Mouse (Mus musculus) spleen, adult 2 months (tissue): ENCODE results near the gene Tbc1d9b. TPM values are rescaled to one million over a fixed set of nuclear protein-coding genes. Genes with fewer than 3 reads are reported as not detected.

Experiments
- DNase-seq, 2 experiments: peaks; one replicate each; pipeline versions ENCODE4 v3.0.0 to v3.0.0-alpha.2; 2012 to 2021; ENCODE audit warnings: low spot score in 2 of 2, low read depth in 1 of 2
- H3K27ac ChIP-seq: fragments of 200-500 bp; 2 replicates; pipeline ENCODE4 v1.5.1; 2012; ENCODE audit warnings: low read length, inconsistent platforms; ENCODE audit not compliant: insufficient read depth
- H3K27me3 ChIP-seq: fragments of 200-500 bp; 2 replicates; pipeline ENCODE4 v1.6.1; 2012; ENCODE audit warnings: mild to moderate bottlenecking, moderate library complexity, low read length, inconsistent platforms; ENCODE audit not compliant: control insufficient read depth, insufficient read depth
- H3K36me3 ChIP-seq: fragments of 200-500 bp; 2 replicates; pipeline ENCODE4 v1.6.1; 2012; ENCODE audit warnings: mild to moderate bottlenecking, low read length, inconsistent platforms; ENCODE audit not compliant: control insufficient read depth, insufficient read depth
- H3K4me1 ChIP-seq: fragments of 200-500 bp; 2 replicates; pipeline ENCODE4 v1.6.1; 2011; ENCODE audit warnings: inconsistent platforms; ENCODE audit not compliant: control insufficient read depth, insufficient read depth, insufficient read length
- H3K4me3 ChIP-seq: fragments of 200-500 bp; 2 replicates; pipeline ENCODE4 v1.5.1; 2011; ENCODE audit warnings: mild to moderate bottlenecking, inconsistent platforms; ENCODE audit not compliant: insufficient read depth, insufficient read length; ENCODE audit errors: extremely low read depth
- CTCF ChIP-seq: fragments of 200-500 bp; IDR thresholded peaks from 2 replicates; pipeline ENCODE4 v1.5.1; 2011; ENCODE audit warnings: mild to moderate bottlenecking, inconsistent platforms; ENCODE audit not compliant: insufficient read depth, insufficient read length, insufficient replicate concordance; ENCODE audit errors: extremely low read depth
- POLR2A ChIP-seq: fragments of 200-500 bp; IDR thresholded peaks from 2 replicates; pipeline ENCODE4 v1.6.1; 2011; ENCODE audit warnings: low read depth, low read length, inconsistent platforms
- WGBS: fragments of 180-500 bp; shearing (Covaris S2); methylation state at CpG from one replicate; pipeline ENCODE4 v1.1.7; 2018; 5-methylcytosine and 5-hydroxymethylcytosine counted together
- polyA plus RNA-seq: library from polyadenylated mRNA; depleted of rRNA; stranded (reverse); fragments of >200 nt; gene quantifications from 2 replicates; pipeline ENCODE4 v1.2.3, GENCODE M21; 2012

The Tbc1d9b gene
- polyA plus RNA-seq, 1 experiment = 33.5 TPM

DNA sequence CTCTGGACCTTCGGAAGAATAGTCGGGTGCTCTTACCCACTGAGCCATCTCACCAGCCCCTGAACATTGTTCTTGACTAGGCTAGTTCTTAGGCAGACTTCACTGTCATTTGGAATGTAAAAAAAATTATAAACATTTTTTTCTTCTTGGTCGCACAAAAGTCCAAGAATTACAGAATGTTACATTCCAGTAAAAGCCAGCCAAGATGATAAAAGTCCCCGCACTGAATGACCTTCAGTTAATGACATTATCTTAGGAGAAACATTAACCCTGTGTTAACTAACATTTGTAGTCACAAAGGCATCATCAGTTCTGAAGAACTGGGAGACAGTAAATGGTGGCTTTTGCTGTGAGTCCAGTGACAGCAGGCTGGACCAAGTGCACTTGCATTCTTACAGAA lies 59.2 kb downstream of the Tbc1d9b start:
- WGBS = 86% methylated on average over 4 of the region's 4 CpGs
- no peak for DNase-seq
- Histone ChIP-seq H3K4me1 (no peaks in the 10 kb centered on the region), H3K36me3 (no peaks in the 10 kb centered on the region), H3K27ac (no peak overlapping the region), H3K27me3 (no peaks in the 10 kb centered on the region), H3K4me3 (no peak overlapping the region)
- TF ChIP-seq POLR2A = no peak
- TF ChIP-seq CTCF = no peak

DNA sequence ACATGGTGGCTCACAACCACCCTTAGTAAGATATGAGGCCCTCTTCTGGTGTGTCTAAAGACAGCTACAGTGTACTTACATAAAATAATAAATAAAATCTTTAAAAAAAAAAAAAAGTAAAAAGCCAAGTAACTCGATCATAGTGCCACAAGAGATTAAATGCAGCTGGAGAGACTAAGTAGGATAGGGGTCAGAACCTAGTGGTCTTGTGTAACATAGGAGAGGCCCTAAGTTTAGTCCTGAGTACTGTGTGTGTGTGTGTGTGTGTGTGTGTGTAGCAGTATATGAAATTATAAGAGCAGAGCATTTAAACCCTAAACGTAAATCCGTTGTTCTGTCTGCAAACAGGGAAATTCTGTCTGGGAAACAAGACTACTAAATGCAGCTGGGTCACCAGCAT lies 61.1 kb downstream of the Tbc1d9b start:
- DNase-seq = no peak
- Histone ChIP-seq H3K4me1 (no peaks in the 10 kb centered on the region), H3K4me3 (no peak overlapping the region), H3K27ac (no peak overlapping the region), H3K36me3 (no peaks in the 10 kb centered on the region), H3K27me3 (no peaks in the 10 kb centered on the region)
- WGBS = 80% methylated on average over 3 of the region's 3 CpGs
- TF ChIP-seq CTCF (no peak), POLR2A (no peak)

DNA sequence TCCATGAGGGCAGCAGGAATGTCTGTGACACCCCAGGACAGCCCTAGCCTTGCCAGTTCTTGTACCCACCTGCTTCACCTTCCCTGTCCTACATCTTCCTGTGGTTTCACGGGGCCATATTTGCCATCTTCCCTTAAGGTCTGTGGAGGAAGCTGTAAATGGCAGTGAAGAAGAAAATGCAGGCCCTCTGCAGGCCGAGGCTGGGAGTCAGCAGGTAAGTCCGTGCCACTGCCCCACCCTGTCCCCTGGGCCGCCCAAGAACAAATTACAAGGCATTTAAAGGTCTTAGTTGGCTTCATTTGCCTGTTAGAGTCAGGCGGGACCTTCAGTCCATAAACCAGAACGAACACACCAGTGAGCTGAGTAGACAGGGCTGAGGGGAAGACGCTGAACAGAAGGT lies 62.9 kb downstream of the Tbc1d9b start:
- 85% methylated on average over 7 of the region's 7 CpGs for WGBS

DNA sequence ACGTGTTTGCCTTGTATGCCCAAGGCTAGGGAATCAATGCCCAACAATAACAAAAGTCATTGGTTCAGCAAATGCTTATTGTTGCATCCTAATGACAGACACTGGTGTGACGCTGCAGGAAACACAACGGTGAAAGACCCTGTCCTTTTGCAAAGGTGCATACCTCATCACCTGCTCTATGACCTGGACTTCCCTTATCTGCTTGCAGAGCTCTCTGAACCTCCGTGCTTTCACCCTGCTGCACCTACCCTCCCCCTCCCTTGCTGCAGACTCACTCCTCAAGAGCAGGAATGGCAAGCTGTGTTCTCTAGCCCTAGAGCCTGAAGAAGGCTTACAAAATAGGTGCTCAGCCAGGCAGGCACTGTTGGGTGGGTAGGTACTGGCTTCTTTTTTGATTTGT lies 63.6 kb downstream of the Tbc1d9b start:
- 80% methylated on average over 4 of the region's 4 CpGs for WGBS
- no peak overlapping the region for H3K4me3 ChIP-seq
- DNase-seq = no peak
- H3K27me3 ChIP-seq = no peaks in the 10 kb centered on the region
- no peak overlapping the region for H3K27ac ChIP-seq
- H3K4me1 ChIP-seq = no peaks in the 10 kb centered on the region
- no peak for TF ChIP-seq POLR2A
- H3K36me3 ChIP-seq = peaks cover 6% of the 10 kb centered on the region

More for the DNA sequence above, 62.9 kb downstream of the Tbc1d9b start:
- Histone ChIP-seq H3K4me1 (no peaks in the 10 kb centered on the region), H3K27ac (no peak overlapping the region), H3K36me3 (peaks cover 2% of the 10 kb centered on the region), H3K4me3 (no peak overlapping the region), H3K27me3 (no peaks in the 10 kb centered on the region)
- no peak for TF ChIP-seq POLR2A
- TF ChIP-seq CTCF = no peak
- no peak for DNase-seq

DNA sequence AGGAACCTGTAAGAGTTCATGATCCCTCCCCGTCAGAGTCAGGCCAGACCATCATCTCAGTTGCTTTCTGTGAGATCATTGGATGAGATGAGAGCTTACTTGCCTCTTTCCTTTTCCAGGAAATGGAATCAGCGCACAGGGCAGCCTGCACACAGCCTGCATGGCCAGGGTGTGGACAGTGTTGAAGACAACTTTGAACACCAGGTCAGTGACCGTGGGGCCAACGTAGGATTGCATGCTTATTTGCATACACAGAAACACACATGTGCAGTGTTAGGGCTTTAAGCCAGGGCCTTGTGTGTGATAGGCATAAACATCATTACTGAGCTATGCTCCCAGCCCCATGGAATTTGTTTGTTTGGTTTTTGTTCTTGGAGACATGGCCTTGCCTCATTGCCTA lies 66.3 kb downstream of the Tbc1d9b start:
- no peak for DNase-seq
- Histone ChIP-seq H3K27ac (no peak overlapping the region), H3K27me3 (no peaks in the 10 kb centered on the region), H3K36me3 (peaks cover 29% of the 10 kb centered on the region), H3K4me3 (no peak overlapping the region), H3K4me1 (no peaks in the 10 kb centered on the region)
- WGBS = 87% methylated on average over 4 of the region's 4 CpGs
- TF ChIP-seq POLR2A = no peak
- TF ChIP-seq CTCF = no peak

DNA sequence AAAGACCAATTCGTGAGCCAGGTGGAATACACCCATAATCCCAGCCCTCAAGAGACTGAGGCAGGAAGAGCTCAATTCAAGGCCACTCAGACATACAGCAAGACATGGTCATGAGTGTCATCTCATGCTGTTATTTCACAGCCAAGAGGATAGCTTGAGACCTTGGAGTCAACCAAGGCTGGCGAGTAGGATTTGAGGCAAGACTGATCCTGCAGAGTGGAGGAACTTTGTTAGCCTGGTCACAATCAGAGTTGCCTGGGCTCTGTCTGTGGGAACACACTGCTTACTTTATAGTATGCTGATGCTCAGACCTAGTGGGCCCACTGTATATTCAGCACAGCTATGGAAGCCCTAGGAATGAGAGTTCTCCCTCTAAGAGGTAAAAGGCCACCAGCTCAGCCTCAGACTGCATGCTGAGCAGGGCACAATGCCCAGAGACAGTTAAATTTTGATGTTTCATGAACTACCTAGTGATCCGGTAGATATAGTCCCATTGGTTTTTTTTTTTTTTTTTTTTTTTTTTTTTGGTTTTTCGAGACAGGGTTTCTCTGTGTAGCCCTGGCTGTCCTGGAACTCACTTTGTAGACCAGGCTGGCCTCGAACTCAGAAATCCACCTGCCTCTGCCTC lies 67.1 kb downstream of the Tbc1d9b start:
- WGBS = 85% methylated on average over 4 of the region's 5 CpGs
- H3K4me3 ChIP-seq = no peak overlapping the region
- TF ChIP-seq CTCF (no peak), POLR2A (no peak)
- H3K27me3 ChIP-seq = no peaks in the 10 kb centered on the region
- DNase-seq = no peak
- H3K27ac ChIP-seq = no peak overlapping the region
- peaks cover 34% of the 10 kb centered on the region for H3K36me3 ChIP-seq
- H3K4me1 ChIP-seq = no peaks in the 10 kb centered on the region

DNA sequence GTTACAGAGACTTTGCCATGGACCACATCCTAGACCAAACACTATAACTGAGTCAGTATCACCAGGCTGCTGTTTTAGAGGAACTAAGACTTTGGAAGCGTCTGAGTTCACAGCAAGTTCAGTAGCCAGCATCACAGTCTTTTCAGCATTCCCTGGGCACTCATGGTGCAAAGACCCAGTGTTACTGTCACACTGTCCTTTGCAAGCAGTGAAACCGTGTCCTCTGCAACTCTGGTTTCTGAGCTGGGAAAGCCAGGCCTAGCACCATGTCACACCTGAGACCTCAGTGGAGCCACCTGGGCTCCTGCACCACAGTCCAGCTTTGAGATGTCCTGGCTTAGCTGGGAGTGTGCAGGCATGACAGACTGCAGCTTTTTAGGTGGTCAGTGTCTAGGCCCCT lies 67.7 kb downstream of the Tbc1d9b start:
- H3K27me3 ChIP-seq = no peaks in the 10 kb centered on the region
- no peak for DNase-seq
- peaks cover 37% of the 10 kb centered on the region for H3K36me3 ChIP-seq
- WGBS = 87% methylated on average over 2 of the region's 2 CpGs
- no peaks in the 10 kb centered on the region for H3K4me1 ChIP-seq
- H3K4me3 ChIP-seq = no peak overlapping the region
- no peak overlapping the region for H3K27ac ChIP-seq
- no peak for TF ChIP-seq POLR2A
- TF ChIP-seq CTCF = no peak
